Mouse (Mus musculus): Measurements from ENCODE around the gene Sfxn1.

DNA sequence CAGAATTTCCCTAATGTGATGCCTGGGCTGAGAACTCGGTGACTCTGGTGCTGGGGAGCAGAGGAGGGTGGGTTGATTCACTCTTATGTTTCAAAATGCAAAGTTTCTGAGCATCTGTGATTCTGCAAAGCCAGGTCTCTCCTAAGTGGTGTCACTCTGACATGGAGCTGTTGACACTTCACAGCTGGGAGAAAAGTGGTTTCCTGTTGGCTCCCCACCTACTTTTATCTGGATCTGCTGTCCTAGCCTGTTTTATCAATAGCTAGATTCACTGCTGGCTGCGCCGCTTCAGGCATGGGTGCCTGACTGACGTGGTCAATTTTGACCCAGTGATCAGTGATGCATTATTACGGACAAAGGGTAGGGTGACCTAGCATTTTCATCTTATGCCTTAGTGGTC is 11.3 kb downstream of the Sfxn1 start:
- TF ChIP-seq GATA1 (IDR thresholded peaks at IDR 0.05; ENCODE audit: low read length), result no peak
- no peak for TF ChIP-seq TAL1 (IDR thresholded peaks at IDR 0.05; ENCODE audit: low read length)
